Comparison of ENCODE assay signal across 10 mouse cellular contexts in genomic region chr2:132741862-132742347, GRCm38 (mm10). TPM values are rescaled to one million over a fixed set of nuclear protein-coding genes. Genes with fewer than 3 reads are reported as not detected.
DNase-seq lines count a peak whose midpoint lies in the region; ATAC-seq lines count a peak whose summit lies in the region.
"Had no signal": no experiment of that assay in that cellular context is flagged by ENCODE, and none has a peak within 500 bp of the region (broad histone marks: within the 10 kb centered on the region; RNA-seq: fewer than 3 reads in every experiment).

No protein-coding gene starts in this region.

- H3K36me3 ChIP-seq in liver, embryonic 12.5 days: no peaks in the 10 kb centered on the region
- H3K36me3 ChIP-seq: G1E; heart, embryonic 15.5 days had no signal

- no peak overlapping the region for H3K9ac ChIP-seq in liver, embryonic 12.5 days
- H3K9ac ChIP-seq: heart, embryonic 15.5 days had no signal

- H3K4me2 ChIP-seq in liver, embryonic 12.5 days: no peak overlapping the region
- H3K4me2 ChIP-seq: heart, embryonic 15.5 days had no signal

- intact Hi-C loops in heart, postnatal 36 days (cut with DNase I): no loop called here
- intact Hi-C loops in left cerebral cortex, postnatal 36 days (cut with DNase I): loop anchor here (5.0 kb wide), 1 partner anchor 40 kb away; the partner anchor contains the start of gene Chgb

- no peaks in the 10 kb centered on the region for H3K27me3 ChIP-seq in liver, embryonic 12.5 days (replicated peaks)
- H3K27me3 ChIP-seq: heart, embryonic 15.5 days had no signal

- H3K27ac ChIP-seq in liver, embryonic 12.5 days: no peak overlapping the region
- H3K27ac ChIP-seq: heart, embryonic 15.5 days had no signal

- H3K4me3 ChIP-seq in liver, embryonic 12.5 days: no peak overlapping the region
- H3K4me3 ChIP-seq: heart, embryonic 15.5 days had no signal

- no peaks in the 10 kb centered on the region for H3K4me1 ChIP-seq in liver, embryonic 12.5 days
- H3K4me1 ChIP-seq: heart, embryonic 15.5 days had no signal

- H3K9me3 ChIP-seq in liver, embryonic 12.5 days (replicated peaks): no peaks in the 10 kb centered on the region
- H3K9me3 ChIP-seq: G1E; heart, embryonic 15.5 days had no signal

- WGBS in liver, embryonic 12.5 days (ENCODE audit: insufficient replicate concordance): 63% methylated on average over 8 of the region's 8 CpGs

- no peak for ATAC-seq in liver, embryonic 12.5 days

- DNase-seq in heart, adult 11 months: peak; percentile 83
- no peak for DNase-seq in heart, postnatal 36 days
- DNase-seq in adrenal gland, postnatal 14 days: peak; percentile 45
- peak; percentile 49 for DNase-seq in kidney, adult 9 months
- DNase-seq in left cerebral cortex, postnatal 36 days (ENCODE audit: low spot score in 2 of 2): peak; percentile 66 to 80
- DNase-seq in urinary bladder, postnatal 36 days (ENCODE audit: low spot score in 2 of 2): no peak
- DNase-seq in heart, adult 18-20 months: no peak

RNA-seq across cellular contexts. Expression of gene Chgb, which starts 39.2 kb away (rescaled TPM):
- total RNA-seq in heart, postnatal 36 days (2021): under 1 TPM; 0.16 to 0.61 TPM
- total RNA-seq in adrenal gland, postnatal 14 days (2021): 1,709 and 1,883 TPM in 2 replicates
- total RNA-seq in left cerebral cortex, postnatal 36 days (2021): 100 to 1,000 TPM; 267 to 280 TPM
- total RNA-seq in heart, adult 18-20 months (2021): under 1 TPM; 0.44 to 0.50 TPM
- polyA plus RNA-seq in liver, embryonic 12.5 days (2016; fragmentation: Nextera tagmentation; extraction: Ambion mirVana): 0.10 TPM in 1 of 2 replicates, not detected in the other

RNA-seq across cellular contexts. Expression of gene Shld1, which starts 55.2 kb away (rescaled TPM):
- total RNA-seq in heart, postnatal 36 days (2021): 10 to 100 TPM; 49.3 to 59.3 TPM
- 8.5 and 9.4 TPM in 2 replicates for total RNA-seq in adrenal gland, postnatal 14 days (2021)
- total RNA-seq in left cerebral cortex, postnatal 36 days (2021): 10 to 100 TPM; 10.2 to 10.9 TPM
- total RNA-seq in heart, adult 18-20 months (2021): 10 to 100 TPM; 36.7 to 57.1 TPM
- 9.5 and 11.6 TPM in 2 replicates for polyA plus RNA-seq in liver, embryonic 12.5 days (2016; fragmentation: Nextera tagmentation; extraction: Ambion mirVana)

Comparison
In these comparisons a context has a peak if more than half of its experiments do, and no peak if none do; other contexts are left out.
1. DNase-seq: peak in heart, adult 11 months (single experiment), adrenal gland, postnatal 14 days (single experiment), kidney, adult 9 months (single experiment) and left cerebral cortex, postnatal 36 days (2 of 2); none in heart, postnatal 36 days (0 of 2), urinary bladder, postnatal 36 days (0 of 2) and heart, adult 18-20 months (0 of 2).
2. RNA of gene Chgb, which starts 39.2 kb away (total RNA-seq): 1,709 to 1,883 TPM in adrenal gland, postnatal 14 days and 267 to 280 TPM in left cerebral cortex, postnatal 36 days; 0.16 to 0.61 TPM in heart, postnatal 36 days and 0.44 to 0.50 TPM in heart, adult 18-20 months; every median in the first group is over 100 times any median in the second.